Mouse (Mus musculus) skeletal muscle tissue, adult 2 months (tissue): ENCODE results near the gene Mgat4a.

Experiments used
- DNase-seq: peaks from one replicate; pipeline ENCODE4 v3.0.0-alpha.2; 2012; ENCODE audit warnings: low read depth, low spot score

Mgat4a gene

GRCm38 (mm10) chr1:37495698-37496321 lies 45.0 kb downstream of the Mgat4a start:
- no peak for DNase-seq

DNA sequence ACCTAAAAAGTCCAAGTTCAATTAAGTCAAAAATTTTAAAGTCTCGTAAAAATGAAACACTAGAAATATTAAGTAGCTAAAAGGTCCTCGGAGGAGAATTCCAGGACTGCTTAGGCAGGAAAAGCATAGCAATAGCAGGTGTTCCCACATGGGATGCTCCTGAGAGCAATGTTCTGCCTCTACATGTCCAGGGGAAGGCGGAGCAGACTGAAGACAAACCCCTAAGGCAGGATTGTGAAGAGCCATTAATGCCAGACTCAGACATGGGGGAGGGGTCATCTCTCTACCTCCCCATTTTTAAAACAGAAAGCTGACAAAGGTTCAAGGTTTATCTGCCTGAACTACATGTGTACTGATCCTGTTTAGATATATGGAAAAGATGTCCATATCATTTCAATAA lies 45.7 kb downstream of the Mgat4a start:
- no peak for DNase-seq

GRCm38 (mm10) chr1:37491672-37492071 lies 49.1 kb downstream of the Mgat4a start:
- peak; percentile 36 for DNase-seq

- no peak for DNase-seq
Observed at GRCm38 (mm10) chr1:37490691-37491212, 50.1 kb downstream of the Mgat4a start.

GRCm38 (mm10) chr1:37488531-37488930 lies 52.3 kb downstream of the Mgat4a start:
- DNase-seq = no peak

DNA sequence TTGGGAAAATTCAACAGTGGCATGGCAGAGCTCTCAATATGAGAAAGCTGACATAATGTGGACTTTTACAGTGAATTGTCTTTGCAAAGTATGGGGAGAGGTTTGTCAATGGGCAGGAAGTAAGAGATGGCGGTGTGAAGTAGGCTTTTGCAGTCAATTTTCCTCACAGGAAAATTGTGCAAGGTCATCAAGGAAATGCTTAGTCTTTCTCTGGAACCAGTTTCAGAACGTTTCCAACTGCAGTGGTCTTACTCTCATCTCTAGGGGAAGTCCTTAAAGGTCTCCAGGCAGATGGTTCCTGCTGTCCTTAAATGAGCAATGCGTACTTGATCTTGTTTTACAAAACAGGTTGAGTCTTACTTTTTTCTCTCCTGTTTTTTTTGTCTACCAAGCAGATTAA lies 53.8 kb downstream of the Mgat4a start:
- DNase-seq = no peak

DNA sequence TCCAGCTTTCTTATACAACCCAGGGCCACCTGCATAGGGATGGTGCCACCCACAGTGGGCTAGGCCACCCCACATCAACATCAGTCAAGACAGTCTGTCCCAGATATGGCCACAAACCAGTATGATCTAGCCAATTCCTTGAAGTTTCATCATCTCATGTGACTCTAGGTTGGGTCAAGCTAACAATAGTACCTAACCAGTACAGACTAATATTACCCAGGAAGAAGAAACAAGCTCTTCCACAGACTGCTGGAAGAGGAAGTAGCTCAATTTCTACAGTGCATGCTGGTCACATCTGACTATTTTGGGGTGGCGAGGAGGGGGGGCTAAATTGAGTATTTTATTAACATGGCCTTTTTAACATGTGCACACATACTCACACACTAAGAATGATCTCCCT lies 54.4 kb downstream of the Mgat4a start:
- no peak for DNase-seq

DNA sequence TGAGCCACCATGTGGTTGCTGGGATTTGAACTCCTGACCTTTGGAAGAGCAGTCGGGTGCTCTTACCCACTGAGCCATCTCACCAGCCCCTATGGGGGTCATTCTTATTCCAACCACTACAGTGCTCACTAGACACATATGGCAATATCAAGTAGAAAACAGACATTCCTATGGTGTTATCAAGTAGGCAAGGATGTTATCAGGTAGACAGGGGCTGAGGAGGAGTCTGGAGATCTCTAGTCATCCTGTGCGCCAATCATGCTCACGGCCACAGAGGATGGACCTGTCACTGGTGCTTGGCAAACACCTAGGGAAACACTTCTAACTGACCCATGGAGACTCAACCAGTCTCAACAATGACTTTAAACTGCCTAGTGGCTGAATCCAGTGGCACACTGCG lies 56.2 kb downstream of the Mgat4a start:
- no peak for DNase-seq

DNA sequence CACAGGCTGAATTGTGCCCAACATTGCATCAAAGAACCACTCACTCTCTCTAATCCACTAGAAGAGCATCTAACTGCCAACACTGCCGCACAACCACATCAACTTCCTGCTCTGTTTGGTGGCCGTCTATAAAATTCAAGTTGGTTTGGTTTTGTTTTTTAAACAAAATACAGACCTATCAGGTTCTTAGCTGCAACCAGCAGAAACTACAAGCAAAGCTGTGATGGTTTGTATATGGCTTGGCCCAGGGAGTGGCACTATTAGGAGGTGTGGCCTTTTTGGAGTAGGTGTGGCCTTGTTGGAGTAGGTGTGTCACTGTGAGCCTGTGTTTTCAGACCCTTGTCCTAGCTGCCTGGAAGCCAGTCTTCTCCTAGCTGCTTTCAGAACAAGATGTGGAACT lies 59.5 kb downstream of the Mgat4a start:
- DNase-seq = no peak

- no peak for DNase-seq
Observed at GRCm38 (mm10) chr1:37480731-37481130, 60.1 kb downstream of the Mgat4a start.

DNA sequence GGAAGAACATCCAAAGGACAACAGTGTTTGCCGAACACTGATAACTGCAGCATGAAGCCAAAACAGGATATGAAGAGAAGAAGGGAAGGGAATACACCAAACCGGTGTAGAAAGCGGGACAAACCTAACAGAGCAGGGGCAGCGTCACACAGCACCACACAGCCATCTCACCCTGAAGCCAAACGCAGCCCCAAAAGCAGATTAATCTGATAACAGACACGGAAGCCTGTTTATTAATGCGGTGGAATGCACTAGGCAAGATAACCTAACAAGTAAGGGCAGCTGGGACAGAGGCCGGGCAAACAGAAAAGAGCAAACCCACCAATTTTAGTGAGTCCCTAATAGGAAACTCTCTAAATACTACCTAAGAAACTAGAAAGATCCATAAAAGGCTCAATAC lies 61.1 kb downstream of the Mgat4a start:
- DNase-seq = no peak

DNA sequence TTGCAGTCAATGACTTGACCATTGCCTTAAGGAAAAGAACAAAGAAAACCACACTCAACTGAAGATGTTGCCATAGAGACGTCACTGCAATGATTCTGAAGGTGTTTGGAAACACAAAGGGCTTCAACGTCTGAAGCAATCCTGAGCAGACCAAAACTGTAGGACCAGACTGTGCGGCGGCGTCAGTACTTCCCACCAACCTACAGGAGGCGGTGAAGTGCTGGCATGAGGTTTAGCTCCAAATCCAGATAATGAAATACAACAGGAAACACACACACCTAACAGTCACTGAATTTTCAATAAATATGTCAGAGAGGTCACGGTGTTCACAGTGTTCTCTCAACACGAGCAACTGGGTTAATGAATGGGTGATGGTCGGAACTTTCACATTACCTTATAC lies 61.7 kb downstream of the Mgat4a start:
- DNase-seq = no peak

DNA sequence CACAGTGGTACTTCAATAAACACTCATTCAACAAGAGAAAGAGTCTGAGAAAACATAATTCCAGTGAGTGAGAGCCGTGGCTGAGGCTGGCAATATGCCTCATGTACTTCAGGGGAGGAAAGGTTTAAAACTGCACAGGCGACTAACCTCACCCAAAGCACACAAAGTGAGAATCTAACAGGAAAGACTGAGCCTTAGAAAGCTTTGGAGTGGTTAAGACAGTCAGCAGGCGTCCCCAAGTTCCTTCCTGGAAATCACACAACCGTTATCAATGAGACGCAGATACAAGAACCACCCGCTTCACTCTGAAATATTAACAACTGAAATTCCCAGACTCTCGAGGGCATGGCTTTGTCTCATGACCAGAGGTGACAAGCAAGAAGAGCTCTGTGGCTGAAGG lies 62.4 kb downstream of the Mgat4a start:
- DNase-seq = no peak

DNA sequence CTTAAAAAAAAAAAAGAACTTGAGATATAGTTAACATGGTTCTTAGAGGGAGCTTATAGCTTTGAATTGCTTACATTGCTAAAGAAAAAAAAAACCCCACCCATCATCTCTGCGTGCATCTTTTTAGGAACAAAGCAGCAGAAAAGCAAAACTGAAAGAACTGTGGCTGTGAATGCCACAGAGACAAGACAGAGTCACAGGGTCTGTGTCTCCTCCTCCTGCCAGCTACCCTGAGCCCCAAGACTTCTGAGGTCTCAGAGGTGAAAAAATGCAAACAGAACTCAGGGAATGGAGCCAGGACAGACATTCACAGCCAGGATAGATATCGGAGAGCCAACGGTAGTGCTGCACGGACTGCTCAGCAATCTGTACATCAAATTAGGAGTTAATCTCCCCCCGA lies 62.9 kb downstream of the Mgat4a start:
- no peak for DNase-seq

- DNase-seq = no peak
Observed at GRCm38 (mm10) chr1:37477250-37477649, 63.6 kb downstream of the Mgat4a start.

GRCm38 (mm10) chr1:37475312-37475711 lies 65.5 kb downstream of the Mgat4a start:
- DNase-seq = no peak

GRCm38 (mm10) chr1:37474634-37475190 lies 66.1 kb downstream of the Mgat4a start:
- no peak for DNase-seq

DNA sequence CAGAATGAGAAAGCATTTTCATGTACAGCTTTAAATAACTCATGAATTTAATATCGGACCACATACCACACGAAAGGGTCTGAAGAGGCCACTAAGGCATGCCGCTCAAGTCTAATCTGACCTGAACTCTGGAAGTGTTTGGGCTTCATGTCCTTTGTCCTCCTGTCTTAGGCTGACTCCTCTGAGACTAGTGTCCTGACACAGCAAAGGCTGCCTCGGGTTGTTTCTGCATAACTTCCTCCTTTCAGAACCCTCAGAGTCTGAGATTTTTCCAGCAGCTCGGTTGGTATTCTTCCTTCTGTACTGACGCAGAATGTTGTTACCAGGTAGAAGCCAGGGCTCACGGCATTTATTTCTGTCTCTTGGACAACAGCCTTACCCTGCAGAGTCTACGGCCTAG lies 66.8 kb downstream of the Mgat4a start:
- DNase-seq = no peak

DNA sequence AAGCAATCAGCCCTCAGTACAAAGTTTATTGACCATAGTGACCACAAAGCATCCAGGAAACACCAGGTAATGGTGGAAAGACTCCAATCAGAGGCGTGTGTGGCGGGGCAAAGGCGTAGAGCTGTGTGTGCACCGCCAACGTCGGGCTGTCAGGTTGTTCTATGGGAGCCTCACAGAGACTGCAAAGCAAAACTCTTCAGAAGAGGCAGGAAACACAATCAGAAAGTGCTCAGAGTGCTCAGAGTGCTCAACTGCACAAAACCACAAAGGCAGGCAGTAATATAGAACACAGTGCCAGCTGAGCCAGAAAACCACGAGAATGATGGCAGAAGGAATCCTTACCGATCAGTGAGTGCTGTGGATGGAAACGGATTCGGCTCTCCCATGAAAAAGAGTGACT lies 67.6 kb downstream of the Mgat4a start:
- DNase-seq = no peak

DNA sequence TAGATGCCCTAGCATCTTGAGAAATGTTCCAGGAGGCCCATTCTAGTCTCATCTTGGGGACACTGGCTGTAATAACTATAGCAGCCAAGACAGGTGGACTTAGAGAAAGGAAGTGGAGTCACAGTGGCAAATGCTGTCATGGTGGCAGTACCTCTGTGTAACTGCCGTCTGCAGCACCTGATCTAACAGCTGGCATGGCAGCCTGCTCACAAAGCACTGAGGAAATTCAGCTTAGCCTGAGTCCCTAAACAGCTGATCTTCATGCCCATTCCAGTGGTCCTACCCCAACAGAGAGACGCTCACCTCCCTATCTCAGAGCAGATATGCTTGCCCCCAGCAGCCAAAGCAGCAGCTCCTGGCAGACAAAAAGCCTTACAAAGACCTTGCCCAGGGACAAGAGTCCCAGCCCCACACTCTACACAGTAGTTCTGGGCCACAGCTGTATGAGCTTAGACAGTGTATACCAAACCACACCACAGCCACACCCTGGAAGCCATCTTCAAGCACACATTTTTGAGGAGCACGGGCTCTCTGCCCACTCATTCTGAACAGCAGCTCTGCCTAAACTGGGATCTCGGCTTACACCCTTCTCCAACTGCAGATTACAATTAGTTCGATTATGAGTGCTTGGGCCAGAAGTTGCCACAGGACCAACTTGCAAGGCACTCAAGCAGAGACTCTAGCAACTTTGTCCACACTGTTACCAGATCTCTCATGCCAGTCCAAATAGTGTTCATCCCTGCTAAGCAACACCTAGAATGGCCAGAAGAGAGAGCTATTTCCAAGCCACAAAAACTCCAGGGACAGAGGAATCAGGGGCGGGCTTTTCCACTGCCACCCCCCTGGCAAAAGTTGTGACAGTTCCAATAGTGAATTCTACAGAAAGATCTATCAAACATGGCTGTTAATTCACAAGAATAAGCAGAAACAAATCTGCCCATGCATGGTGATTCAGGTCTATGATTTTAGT lies 69.4 kb downstream of the Mgat4a start:
- DNase-seq = no peak

DNA sequence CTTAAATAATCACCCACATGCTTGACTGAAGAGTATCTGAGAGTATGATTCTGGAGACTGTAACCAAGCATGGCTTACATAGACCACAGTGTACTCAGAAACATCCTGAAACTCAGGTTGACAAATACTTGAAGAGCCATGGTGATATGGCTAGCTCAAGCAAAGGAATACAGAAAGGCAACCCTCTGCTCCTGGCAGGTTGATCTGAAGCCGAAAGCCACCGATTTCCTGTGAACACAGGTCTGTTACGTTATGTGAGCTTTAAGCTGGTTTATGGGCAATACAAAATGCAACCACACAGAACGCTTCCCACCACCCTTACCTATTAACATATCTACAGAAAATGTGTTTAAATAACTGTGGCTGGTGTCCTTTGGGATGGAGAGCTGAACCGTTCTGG lies 71.8 kb downstream of the Mgat4a start:
- DNase-seq = no peak

GRCm38 (mm10) chr1:37467806-37468205 lies 73.0 kb downstream of the Mgat4a start:
- DNase-seq = no peak
